23 mouse cellular contexts compared by ENCODE assay signal in the genomic region with DNA sequence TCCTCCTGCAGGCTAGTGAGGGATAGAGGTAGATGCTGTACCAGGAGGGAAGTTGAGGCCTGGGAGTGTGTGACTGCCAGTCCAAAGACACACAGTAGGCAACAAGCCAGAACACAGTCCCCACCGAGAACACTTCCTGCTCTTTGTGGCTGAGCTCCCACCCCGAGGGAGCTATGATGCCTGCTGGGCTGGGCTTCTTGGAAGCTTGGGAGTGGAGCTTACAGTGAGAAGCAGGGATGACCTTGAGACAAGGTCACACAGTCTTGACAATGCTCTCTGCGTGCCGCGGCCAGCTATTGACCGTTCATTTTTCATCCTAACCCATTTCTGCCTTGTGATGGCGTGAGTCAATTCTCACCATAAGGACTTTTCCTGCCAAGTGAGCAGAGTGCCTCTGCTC.
DNase-seq lines count a peak whose midpoint lies in the region; ATAC-seq lines count a peak whose summit lies in the region.
"Had no signal": no experiment of that assay in that cellular context is flagged by ENCODE, and none has a peak within 500 bp of the region (broad histone marks: within the 10 kb centered on the region; RNA-seq: fewer than 3 reads in every experiment).

No protein-coding gene starts in this region.

- H3K9me3 ChIP-seq in forebrain, embryonic 14.5 days (replicated peaks; ENCODE audit: control insufficient read depth, low read length) = no peaks in the 10 kb centered on the region
- H3K9me3 ChIP-seq: embryonic facial prominence, embryonic 13.5 days; embryonic facial prominence, embryonic 15.5 days; forebrain, embryonic 10.5 days; forebrain, embryonic 12.5 days; forebrain, embryonic 15.5 days had no signal

- 92% methylated on average over 7 of the region's 7 CpGs for WGBS in forebrain, embryonic 14.5 days

- H3K4me1 ChIP-seq in forebrain, embryonic 14.5 days (ENCODE audit: control insufficient read depth, insufficient read depth, low read length) = no peaks in the 10 kb centered on the region
- H3K4me1 ChIP-seq: embryonic facial prominence, embryonic 13.5 days; embryonic facial prominence, embryonic 15.5 days; forebrain, embryonic 10.5 days; forebrain, embryonic 12.5 days; forebrain, embryonic 15.5 days had no signal

- H3K4me2 ChIP-seq in forebrain, embryonic 14.5 days (ENCODE audit: low read length) = no peak overlapping the region
- H3K4me2 ChIP-seq: embryonic facial prominence, embryonic 13.5 days; embryonic facial prominence, embryonic 15.5 days; forebrain, embryonic 12.5 days; forebrain, embryonic 15.5 days had no signal

- no peak overlapping the region for H3K9ac ChIP-seq in forebrain, embryonic 14.5 days (ENCODE audit: low read length)
- H3K9ac ChIP-seq: embryonic facial prominence, embryonic 13.5 days; embryonic facial prominence, embryonic 15.5 days; forebrain, embryonic 12.5 days; forebrain, embryonic 15.5 days; forebrain, postnatal 0 days had no signal

- H3K27me3 ChIP-seq in forebrain, embryonic 14.5 days (replicated peaks; ENCODE audit: control insufficient read depth, insufficient read depth, low read length) = no peaks in the 10 kb centered on the region
- H3K27me3 ChIP-seq: CH12.LX; embryonic facial prominence, embryonic 13.5 days; embryonic facial prominence, embryonic 15.5 days; forebrain, embryonic 15.5 days had no signal

- no peak overlapping the region for H3K4me3 ChIP-seq in forebrain, embryonic 14.5 days (ENCODE audit: low read depth, low read length)
- H3K4me3 ChIP-seq: embryonic facial prominence, embryonic 13.5 days; embryonic facial prominence, embryonic 15.5 days; erythroblast, embryonic 14.5 days; forebrain, embryonic 10.5 days; forebrain, embryonic 12.5 days; forebrain, embryonic 15.5 days had no signal

- DNase-seq in adrenal gland, adult 2 months = peak; percentile 4
- DNase-seq in adrenal gland, postnatal 25 days = no peak
- DNase-seq in ES-CJ7 (ENCODE audit: low read depth, low spot score) (peak; percentile 12), ZHBTc4 (ENCODE audit: low read depth, low spot score) (peak; percentile 63)
- DNase-seq in forebrain, embryonic 14.5 days (ENCODE audit: low spot score) = no peak
- DNase-seq: adrenal gland, postnatal 14 days; B cell, adult 2 months; cerebellum, adult 11 months; cerebellum, adult 18-20 months; cerebellum, adult 8-10 months; cerebellum, adult 9-11 months; cerebellum, postnatal 14 days; cerebellum, postnatal 36 days; embryo, embryonic 11 days; forebrain, postnatal 0 days had no signal

- no peak overlapping the region for H3K27ac ChIP-seq in forebrain, embryonic 14.5 days (ENCODE audit: low read depth, low read length)
- H3K27ac ChIP-seq: embryonic facial prominence, embryonic 13.5 days; embryonic facial prominence, embryonic 15.5 days; forebrain, embryonic 10.5 days; forebrain, embryonic 12.5 days; forebrain, embryonic 15.5 days had no signal

- H3K36me3 ChIP-seq in forebrain, embryonic 14.5 days (ENCODE audit: control insufficient read depth, insufficient read depth, low read length) = no peaks in the 10 kb centered on the region
- H3K36me3 ChIP-seq: embryonic facial prominence, embryonic 13.5 days; embryonic facial prominence, embryonic 15.5 days; forebrain, embryonic 10.5 days; forebrain, embryonic 12.5 days; forebrain, embryonic 15.5 days had no signal

- ATAC-seq in forebrain, embryonic 14.5 days = no peak
- ATAC-seq: CD4-positive, CD25-positive, alpha-beta regulatory T cell, adult 4 months; forebrain, embryonic 15.5 days; forebrain, postnatal 0 days had no signal

Comparison
In these comparisons a context has a peak if more than half of its experiments do, and no peak if none do; other contexts are left out.
1. DNase-seq: peak in adrenal gland, adult 2 months (single experiment), ES-CJ7 (single experiment) and ZHBTc4 (single experiment); none in adrenal gland, postnatal 25 days (single experiment) and forebrain, embryonic 14.5 days (single experiment).